Mouse (Mus musculus) left cerebral cortex, adult 9 months (tissue): ENCODE results near the gene Wdr54.

ENCODE experiments used
- DNase-seq, 2 experiments: peaks; one replicate each; pipeline ENCODE4 v3.0.0; 2022; ENCODE audit warnings: low spot score in 2 of 2

Gene Wdr54

DNA sequence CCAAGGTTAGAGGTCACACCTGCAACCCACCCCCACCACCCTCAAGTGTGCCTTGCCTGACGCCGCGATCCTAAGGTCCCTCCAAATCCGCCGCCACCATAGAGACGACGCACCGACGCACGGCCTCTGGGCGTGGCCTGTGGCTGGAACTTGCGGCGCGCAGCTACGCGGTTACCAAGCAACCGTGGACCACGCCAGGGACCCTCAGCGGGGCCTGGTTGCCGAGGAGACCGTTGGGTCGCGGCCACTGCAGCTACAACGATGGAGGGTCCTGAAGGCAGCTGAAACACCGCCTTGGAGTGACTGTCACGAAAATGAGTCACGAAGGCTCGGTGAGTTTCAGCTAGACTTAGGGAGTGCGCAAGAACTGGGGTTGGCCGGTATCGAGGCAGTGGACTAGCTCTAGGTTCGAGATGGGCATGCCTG lies at the start of gene Wdr54, which contains the start of gene 1700003E16Rik:
Wdr54 (minus strand) TSS at position 139 of the 426 bp plus-strand sequence.
1700003E16Rik (plus strand) TSS at position 146 of the 426 bp plus-strand sequence.
- DNase-seq, result peak in 1 of 2 experiments; percentile 76

GRCm38 (mm10) chr6:83205851-83206250 lies 49.7 kb upstream of the Wdr54 start:
- no peak for DNase-seq

GRCm38 (mm10) chr6:83203320-83203719 lies 47.1 kb upstream of the Wdr54 start:
- DNase-seq, result no peak

GRCm38 (mm10) chr6:83197345-83198004 lies 41.3 kb upstream of the Wdr54 start:
- DNase-seq, result peak in 1 of 2 experiments; percentile 62

DNA sequence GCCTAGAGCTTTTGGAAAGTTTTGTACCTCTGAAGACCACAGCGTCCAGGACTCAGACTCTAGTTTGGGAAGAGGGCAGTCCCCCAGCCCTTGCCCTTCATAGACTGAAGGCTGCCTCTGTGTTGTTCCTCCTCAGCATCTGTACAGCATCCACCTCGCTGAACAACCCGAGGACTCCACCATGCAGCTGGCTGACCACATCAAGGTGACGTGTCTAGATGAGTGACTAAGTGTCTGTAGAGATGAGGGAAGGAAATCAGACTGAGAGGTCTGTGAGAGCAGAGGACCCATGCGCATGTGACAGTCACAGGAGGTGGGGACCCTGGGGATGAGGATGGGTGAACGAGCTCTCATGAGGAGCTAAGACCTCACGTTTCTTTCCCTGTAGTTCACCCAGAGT lies 37.4 kb upstream of the Wdr54 start:
- DNase-seq, result no peak

DNA sequence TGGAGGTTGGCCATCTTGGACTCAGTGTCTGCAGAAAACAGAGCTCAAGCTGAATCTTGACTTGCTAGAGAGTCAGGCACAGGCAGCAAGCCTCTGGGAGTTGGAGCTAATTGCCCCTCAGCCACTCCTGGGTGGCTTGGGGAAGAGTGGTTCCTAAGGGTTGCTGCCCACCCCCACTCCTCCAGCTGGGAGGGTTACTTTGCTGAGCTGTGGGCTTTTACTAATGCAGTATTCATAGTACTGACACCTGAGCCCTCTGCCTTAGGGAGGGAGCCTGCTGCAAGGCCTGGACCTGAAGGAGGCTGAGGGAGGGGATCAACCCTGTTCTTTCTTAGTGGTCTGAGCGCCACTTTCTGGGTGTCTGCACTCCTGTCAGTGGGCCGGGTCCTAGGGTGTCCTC lies 30.7 kb upstream of the Wdr54 start:
- no peak for DNase-seq

- peak; percentile 84 to 92 for DNase-seq
Measured at GRCm38 (mm10) chr6:83185895-83186861, 30.0 kb upstream of the Wdr54 start.

DNA sequence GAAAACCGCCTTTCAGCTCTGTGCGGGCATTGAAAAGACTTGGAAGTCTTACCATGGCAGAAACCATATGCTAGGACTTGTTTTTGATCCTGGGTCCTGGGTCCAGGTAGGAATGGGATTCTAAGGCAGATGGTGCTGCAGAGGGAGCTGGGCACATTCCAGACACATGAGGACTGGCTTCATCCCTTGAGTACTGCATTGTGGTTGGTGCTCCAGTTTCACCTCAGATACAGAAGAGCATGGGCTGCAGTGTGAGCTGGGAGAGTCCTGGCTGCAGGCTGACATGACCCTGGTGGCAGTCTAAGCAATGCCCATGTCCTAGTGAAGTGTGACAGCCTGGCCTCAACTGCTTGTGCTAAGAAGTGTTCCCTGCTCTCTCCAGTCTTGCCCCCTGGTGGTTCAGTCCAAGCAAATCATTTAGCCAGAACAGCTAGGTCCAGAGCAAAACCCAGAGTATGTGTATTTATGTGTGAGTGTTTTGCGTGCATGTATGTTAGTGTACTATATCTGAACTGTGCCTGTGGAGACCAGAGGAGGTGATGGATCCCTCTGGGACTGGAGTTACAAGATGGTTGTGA lies 28.8 kb upstream of the Wdr54 start:
- DNase-seq, result no peak

GRCm38 (mm10) chr6:83180605-83181004 lies 24.4 kb upstream of the Wdr54 start:
- no peak for DNase-seq

- peak in 1 of 2 experiments; percentile 69 for DNase-seq
Measured at GRCm38 (mm10) chr6:83179390-83180117, 23.4 kb upstream of the Wdr54 start.

DNA sequence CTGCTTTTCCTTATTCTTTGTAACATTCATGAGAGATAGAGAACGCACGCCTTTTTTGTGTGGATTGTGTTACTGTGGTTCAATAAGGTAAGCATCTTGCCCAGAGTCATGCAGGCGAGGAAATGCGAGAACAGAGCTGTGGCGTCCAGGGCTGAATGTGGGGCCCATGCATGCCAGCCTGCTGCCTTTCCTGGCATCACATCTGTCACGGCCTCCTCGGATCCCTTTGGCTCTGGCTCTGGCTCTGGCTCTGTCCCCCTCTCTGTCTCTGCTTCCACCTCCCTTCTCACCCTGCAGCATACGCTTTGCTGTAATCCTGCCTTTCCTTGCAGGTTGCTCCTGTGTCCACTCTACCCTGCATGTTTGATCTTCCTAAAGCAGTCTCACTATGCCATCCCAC lies 19.8 kb upstream of the Wdr54 start:
- DNase-seq, result no peak

DNA sequence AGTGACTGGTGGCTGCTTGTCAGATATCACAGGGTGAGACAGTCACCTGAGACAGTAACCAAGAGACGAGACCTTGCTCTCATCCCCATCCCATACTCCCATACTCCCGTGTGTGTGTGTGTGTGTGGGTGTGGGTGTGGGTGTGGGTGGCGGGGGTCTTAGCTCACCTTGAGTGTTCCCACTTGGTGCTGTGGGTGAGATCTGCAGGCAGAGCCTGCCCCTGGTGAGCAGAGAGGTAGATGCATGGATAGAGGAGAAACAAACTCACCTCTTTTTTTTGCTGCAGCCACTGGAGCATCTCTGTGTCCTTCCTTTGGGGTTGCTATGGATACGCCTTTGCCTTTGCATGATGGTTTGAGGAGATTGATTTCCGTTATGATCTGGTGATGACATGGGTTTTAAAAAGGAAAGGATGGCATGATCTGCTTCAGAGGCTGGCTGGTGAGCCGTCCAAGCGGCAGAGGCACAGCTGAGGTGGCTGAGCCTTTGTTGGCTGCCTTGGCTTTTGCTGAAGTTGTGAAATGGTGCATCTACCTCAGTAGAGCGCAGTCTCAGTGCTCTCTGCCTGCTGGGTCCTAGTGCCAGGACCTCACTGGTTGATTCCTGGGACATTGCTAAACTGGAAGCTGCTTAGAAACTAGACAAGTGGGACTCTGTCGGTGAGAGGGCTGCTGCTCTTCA lies 16.2 kb upstream of the Wdr54 start:
- peak in 1 of 2 experiments; percentile 68 for DNase-seq

DNA sequence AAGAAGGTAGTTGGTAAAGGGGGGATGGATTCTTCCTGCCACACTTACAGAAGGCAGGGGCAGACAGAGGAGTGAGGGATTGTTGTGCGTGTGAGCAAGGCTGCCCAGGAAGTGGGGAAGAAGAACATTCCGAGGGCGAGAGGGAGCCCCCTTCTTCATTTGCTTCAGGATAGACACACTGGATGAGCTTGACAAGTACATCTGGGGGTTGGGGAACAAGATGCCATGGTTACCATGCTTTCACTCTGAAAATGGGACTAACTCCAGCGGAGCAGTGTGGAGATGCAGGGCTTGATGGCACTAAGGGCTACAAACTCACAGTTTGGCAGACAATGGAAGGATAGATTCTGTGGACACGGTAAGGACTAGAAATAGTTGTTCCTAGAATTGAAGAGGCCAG lies 14.9 kb upstream of the Wdr54 start:
- no peak for DNase-seq

- no peak for DNase-seq
Measured at GRCm38 (mm10) chr6:83169872-83170271, 13.7 kb upstream of the Wdr54 start.

GRCm38 (mm10) chr6:83166243-83166630 lies 10.0 kb upstream of the Wdr54 start:
- no peak for DNase-seq

DNA sequence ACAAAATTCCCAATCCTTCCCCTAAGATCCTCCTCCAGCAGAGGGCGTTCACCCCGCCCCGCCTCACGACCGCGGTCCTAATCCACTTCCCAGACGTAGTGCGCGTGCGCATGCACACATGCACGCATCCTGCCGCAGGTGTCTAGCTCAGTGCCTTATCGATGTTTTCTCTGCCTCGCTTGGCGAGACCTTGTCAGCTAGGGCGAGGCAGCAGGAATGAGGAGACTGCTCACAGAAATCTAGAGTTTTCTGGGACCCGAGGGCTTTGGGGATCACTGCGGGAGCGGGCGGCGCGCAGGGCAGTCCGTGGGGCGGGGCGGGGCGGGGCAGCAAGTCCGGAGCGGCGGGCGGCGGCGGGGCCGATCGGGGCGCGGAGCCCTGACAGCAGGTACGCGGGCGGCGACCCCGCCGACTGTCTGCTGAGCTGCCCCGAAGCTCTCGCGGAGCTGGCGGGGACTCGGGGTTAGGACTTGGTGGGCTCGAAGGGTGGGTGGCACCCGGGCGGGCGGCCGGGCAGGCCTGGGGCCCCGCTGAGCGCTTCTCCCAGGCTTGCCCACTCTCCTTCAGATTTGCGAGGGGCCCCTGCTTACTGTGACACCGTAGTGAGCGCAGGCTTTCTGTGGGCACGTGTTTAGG lies 9.5 kb upstream of the Wdr54 start, which contains the start of gene Dctn1:
Dctn1 (plus strand) TSS at position 314 of the 636 bp plus-strand sequence.
- DNase-seq, result peak; percentile 80 to 95

GRCm38 (mm10) chr6:83165026-83165606 lies 8.9 kb upstream of the Wdr54 start:
- no peak for DNase-seq

DNA sequence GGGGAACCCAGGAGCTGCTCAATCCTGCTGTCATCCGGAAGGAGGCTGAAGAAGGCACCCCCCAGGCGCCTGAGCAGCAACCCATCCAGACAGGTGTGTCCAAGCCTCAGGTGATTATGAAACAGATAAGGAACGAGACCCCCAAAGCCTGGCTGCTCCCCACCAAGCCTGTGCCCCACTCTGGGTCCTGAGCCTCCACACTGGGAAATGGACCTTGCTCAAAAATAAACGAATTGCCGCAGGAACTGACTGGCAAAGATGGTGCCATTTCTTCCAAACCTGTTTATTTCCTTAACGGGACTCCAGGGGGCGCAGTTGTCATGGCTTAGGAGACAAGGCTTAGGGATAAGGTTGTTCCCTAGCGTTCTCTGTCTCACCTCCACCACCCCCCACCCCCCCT lies 6.5 kb upstream of the Wdr54 start:
- DNase-seq, result peak in 1 of 2 experiments; percentile 61

DNA sequence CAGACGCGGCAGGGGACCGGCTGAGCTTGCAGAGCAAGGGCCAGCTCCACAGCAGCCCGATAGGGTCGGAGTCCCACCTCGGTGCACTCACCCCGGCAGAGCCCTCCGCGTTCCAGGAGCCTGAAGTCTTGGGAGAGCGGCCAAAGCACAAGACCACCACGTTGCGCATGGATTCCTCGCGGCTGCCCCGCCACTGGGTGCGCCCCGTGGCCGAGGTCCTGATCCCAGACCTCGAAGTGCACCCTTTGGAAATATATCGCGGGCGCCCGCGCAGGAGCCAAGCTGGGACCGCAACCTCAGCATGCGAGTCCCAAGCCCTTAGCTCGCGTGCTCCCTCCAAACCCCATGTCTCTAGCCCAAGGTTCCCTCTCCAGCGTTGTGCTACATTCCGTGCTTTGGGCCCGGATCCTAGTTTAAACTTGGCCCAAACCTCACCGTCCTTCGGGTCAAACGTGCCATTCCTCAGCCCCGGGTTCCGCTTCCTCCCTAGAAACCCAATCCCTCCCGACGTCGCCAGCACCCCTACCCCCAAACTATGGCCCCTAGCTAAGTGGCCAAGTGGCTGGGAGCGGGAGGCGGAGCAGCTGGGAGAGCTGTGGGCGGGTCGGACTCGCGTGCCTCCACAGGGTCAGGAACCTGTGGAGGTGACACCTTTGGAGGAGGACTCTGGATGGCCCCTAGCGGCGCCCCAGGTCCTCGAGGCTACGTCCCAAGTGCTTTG lies 5.9 kb upstream of the Wdr54 start:
- DNase-seq, result no peak
